Mouse (Mus musculus) megakaryocyte-erythroid progenitor cell, adult 5 weeks (primary cell): Measurements from ENCODE around the gene Defb29. TPM values are rescaled to one million over a fixed set of nuclear protein-coding genes. Genes with fewer than 3 reads are reported as not detected.

Experiments
- polyA plus RNA-seq: library from polyadenylated mRNA; stranded (reverse); fragments of >175 nt; gene quantifications from 2 replicates; pipeline ENCODE4 v1.2.3, GENCODE M21; 2012

The Defb29 gene
- not detected in 2 replicates for polyA plus RNA-seq

DNA sequence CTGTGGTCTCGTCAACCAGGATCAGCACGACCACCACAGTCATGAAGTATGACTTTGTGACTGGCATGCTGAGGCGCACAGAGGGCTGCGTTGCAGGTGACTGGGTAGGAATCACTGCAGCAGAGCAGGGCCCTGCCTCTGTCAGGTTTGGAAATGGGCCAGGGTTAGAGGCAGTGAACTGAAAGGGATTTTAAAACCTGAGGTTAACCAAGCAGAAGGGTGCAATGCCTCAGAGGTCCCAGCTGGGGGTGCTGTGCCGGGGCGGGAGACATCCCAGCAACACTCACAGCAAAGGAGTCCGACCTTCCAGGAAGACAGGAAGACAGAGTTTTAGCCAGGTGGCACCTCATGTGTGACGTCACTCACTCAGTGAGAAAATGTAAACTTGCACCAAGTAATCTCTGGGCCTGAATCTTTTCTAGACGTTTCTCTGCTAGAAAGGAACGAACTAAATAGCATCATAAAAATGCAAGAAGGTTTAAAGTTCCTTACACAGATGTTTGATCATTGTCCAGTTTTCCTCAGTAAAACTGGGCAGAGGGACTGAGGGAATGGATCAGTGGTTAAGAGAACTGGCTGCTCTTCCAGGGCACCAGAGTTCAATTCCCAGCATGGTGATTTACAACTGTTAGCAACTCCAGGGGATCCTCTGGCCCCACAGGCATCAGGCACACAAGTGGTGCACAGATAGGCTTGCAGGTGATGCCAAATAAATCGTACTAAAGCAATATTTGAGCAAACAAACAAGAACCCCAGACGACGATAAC lies at the start of gene Defb29:
Gene Defb29, minus strand, starts transcription at position 155 of the 767 bp plus-strand sequence.

DNA sequence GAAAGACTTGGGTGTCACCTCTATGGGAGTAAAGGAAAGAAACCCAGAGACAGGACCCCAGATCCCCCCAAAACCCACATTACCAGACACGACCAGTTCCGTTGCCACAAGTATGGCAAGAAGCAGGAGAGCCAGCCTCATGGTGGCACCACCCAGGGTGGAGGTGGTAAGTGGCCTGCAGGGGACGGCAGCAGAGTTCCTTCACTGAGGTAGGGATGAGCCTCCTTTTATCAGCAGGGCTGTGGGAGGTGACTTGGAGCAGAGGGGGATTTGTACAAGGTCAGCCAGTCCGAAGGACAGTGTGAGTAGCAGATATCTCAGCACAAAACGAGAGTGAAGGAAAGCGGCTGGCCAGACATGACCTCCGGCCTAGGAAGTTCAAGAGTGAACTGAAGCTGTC lies 40.2 kb upstream of the Defb29 start, which contains the start of gene Defb19:
Gene Defb19, minus strand, starts transcription at position 206 of the 400 bp plus-strand sequence.

DNA sequence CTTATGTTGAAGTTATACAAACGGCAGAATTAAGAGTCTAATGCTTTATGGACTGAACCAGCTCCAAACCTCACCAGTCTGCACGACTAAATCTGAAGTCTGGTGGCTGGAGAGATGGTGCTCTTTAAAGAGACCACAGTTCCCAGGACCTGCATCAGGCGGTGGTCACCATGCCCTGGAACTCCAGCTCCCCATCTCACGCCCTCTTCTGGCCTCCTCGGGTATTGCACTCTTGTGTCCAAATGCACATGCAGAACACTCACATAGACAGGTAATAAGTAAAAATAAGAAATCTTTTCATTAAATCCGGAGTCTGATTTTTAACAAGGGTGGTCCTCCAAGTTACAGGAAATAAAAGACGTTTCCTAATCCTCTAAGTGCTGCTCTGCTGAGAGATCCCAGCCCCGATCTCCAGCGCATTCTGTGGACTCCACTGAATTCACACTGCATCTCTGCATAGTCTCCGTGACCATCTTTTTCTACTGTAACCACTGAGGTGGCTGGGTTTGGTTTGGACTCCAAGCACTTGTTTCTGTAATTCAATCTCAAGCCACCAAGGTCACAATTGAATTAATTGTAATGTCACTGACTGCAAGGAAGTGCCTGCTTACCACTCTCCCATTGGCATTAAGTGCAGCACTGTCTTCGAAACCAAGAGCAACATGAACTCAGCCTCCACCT lies 32.4 kb upstream of the Defb29 start, which contains the start of gene Defb21:
Gene Defb21, plus strand, starts transcription at position 631 of the 681 bp plus-strand sequence.

DNA sequence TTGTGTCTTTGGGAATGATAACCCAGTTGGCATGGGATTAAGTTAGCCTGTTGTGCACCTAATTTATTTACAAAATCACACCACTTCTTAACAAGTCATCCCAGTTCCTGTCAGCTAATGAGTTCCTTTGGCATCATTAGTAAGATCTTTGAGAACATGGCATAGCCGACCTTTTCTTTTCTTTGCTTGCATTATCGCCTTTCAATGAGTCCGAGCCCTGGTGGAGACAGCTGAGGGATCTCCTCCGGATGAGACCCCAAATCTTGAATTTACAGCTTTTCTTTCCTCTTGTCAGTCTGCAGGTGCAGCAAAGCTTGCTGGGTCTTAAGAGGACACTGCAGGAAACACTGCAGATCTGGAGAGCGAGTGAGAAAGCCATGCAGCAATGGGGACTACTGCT lies 29.1 kb upstream of the Defb29 start, which contains the start of gene Gm17416:
Gene Gm17416, plus strand, starts transcription at position 301 of the 400 bp plus-strand sequence.

DNA sequence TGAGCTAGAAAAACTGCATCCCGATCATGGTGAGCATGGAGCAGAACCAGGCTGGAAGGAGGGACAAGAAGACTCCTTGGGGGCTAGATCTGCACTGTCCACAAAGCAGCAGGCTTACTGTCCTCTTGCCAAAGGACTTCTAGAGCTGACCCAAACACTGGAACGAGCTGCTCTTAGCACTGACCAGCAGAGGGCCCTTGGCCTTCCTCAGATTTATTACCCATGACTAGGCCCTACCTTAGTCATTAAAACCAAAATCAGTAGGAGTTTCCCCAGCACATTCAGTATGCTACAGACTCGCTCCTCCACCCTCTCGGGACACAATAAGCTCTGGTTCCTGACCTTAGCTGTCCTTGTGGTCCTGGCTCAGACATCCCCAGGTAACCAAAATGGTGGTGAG lies 21.9 kb downstream of the Defb29 start, which contains the start of gene Defb28:
Gene Defb28, plus strand, starts transcription at position 275 of the 400 bp plus-strand sequence.

DNA sequence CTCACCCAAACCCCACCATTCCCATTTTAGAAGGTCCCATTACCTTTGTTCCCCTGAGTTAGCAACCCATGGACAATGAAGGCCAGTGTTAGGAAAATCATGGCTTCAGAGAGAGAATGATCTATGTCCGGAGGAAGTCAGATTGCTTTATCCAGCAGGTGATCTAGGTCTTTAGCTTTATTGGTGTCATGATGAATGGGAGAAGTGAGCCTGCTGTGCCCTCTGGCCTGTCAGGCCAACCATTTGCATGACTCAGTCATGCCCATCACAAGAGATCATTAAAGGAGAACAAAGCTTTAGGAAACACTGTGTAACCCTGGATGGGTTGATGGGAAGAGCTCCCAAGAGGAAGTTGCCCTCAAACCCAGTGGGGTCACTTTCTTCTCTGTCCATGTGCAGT lies 28.3 kb downstream of the Defb29 start, which contains the start of gene Defb26:
Gene Defb26, minus strand, starts transcription at position 101 of the 400 bp plus-strand sequence.

DNA sequence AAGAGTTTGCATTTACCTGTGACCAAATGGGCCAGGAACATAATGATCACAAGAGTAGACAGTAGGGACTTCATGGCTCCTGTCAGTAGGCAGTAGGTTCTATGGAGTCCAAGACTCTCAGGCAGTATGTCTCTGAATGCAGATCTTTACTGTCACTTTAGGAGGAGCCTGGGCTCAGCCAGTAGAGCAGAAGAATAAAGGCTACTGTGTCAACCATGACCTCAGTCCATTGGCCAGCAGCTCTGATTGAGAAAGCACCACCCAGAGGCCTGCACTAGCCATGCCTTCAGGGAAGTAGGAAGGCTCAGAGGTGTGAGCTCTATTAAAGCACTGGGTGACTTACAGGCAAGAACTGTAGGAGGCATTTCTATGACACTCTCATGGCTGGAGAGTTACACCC lies 49.9 kb downstream of the Defb29 start, which contains the start of gene Defb22:
Gene Defb22, minus strand, starts transcription at position 101 of the 400 bp plus-strand sequence.

Other genes starting within 250 kb of the Defb29 start
- 10.6 and 17.0 TPM in 2 replicates for gene Tbc1d20, start 246.3 kb downstream of the Defb29 start, polyA plus RNA-seq
- gene Rbck1, start 207.4 kb downstream of the Defb29 start, polyA plus RNA-seq = 217 and 239 TPM in 2 replicates
- 1.9 and 4.1 TPM in 2 replicates for gene Trib3, start 196.1 kb downstream of the Defb29 start, polyA plus RNA-seq
- not detected in 2 replicates for gene Nrsn2, start 163.5 kb downstream of the Defb29 start, polyA plus RNA-seq
- 40.4 and 58.1 TPM in 2 replicates for gene Sox12, start 142.0 kb downstream of the Defb29 start, polyA plus RNA-seq
- 3.9 and 4.9 TPM in 2 replicates for gene Zcchc3, start 125.1 kb downstream of the Defb29 start, polyA plus RNA-seq
- not detected in 2 replicates for gene 6820408C15Rik, start 124.5 kb downstream of the Defb29 start, polyA plus RNA-seq
- not detected in 2 replicates for gene Defb23, start 75.5 kb downstream of the Defb29 start, polyA plus RNA-seq
- gene Defb20, start 63.0 kb downstream of the Defb29 start, polyA plus RNA-seq = not detected in 2 replicates
- not detected in 2 replicates for gene Defb22, start 50.0 kb downstream of the Defb29 start, polyA plus RNA-seq
- not detected in 2 replicates for gene Defb26, start 28.4 kb downstream of the Defb29 start, polyA plus RNA-seq
- not detected in 2 replicates for gene Defb28, start 21.8 kb downstream of the Defb29 start, polyA plus RNA-seq
- not detected in 2 replicates for gene Gm17416, start 29.2 kb upstream of the Defb29 start, polyA plus RNA-seq
- not detected in 2 replicates for gene Defb21, start 32.6 kb upstream of the Defb29 start, polyA plus RNA-seq
- gene Defb19, start 40.2 kb upstream of the Defb29 start, polyA plus RNA-seq = not detected in 2 replicates
- not detected in 2 replicates for gene Defb45, start 59.3 kb upstream of the Defb29 start, polyA plus RNA-seq
- gene Defb36, start 64.2 kb upstream of the Defb29 start, polyA plus RNA-seq = not detected in 2 replicates
- gene Defb25, start 83.0 kb upstream of the Defb29 start, polyA plus RNA-seq = not detected in 2 replicates
- 0.46 TPM in 1 of 2 replicates, not detected in the other for gene Rem1, start 86.9 kb upstream of the Defb29 start, polyA plus RNA-seq
- gene H13, start 129.4 kb upstream of the Defb29 start, polyA plus RNA-seq = 184 and 222 TPM in 2 replicates
- gene Mcts2, start 146.9 kb upstream of the Defb29 start, polyA plus RNA-seq = 0.87 and 1.5 TPM in 2 replicates
- 20.1 and 27.2 TPM in 2 replicates for gene Id1, start 196.2 kb upstream of the Defb29 start, polyA plus RNA-seq
- gene Cox4i2, start 214.1 kb upstream of the Defb29 start, polyA plus RNA-seq = 1.9 and 3.6 TPM in 2 replicates